Mouse (Mus musculus) ES-Bruce4 (cell line): ENCODE data around the gene Tmem220. TPM values are rescaled to one million over a fixed set of nuclear protein-coding genes. Genes with fewer than 3 reads are reported as not detected.

Experiments
- H3K27ac ChIP-seq: 2 replicates; pipeline ENCODE4 v1.5.1; 2012; ENCODE audit warnings: low read length, inconsistent platforms; ENCODE audit not compliant: insufficient read depth
- H3K27me3 ChIP-seq: 2 replicates; pipeline ENCODE4 v1.6.1; 2012; ENCODE audit warnings: mild to moderate bottlenecking, low read length, inconsistent platforms; ENCODE audit not compliant: control insufficient read depth, poor library complexity, insufficient read depth, severe bottlenecking
- H3K36me3 ChIP-seq: 2 replicates; pipeline ENCODE4 v1.6.1; 2012; ENCODE audit warnings: inconsistent platforms, mild to moderate bottlenecking, low read length, moderate library complexity; ENCODE audit not compliant: control insufficient read depth, poor library complexity, insufficient read depth, severe bottlenecking
- H3K4me1 ChIP-seq: one replicate; pipeline ENCODE4 v1.8.1; 2011; ENCODE audit warnings: low read length; ENCODE audit not compliant: control insufficient read depth, insufficient read depth
- H3K4me3 ChIP-seq: 2 replicates; pipeline ENCODE4 v1.5.1; 2011; ENCODE audit warnings: low read depth, mild to moderate bottlenecking, low read length
- H3K9ac ChIP-seq: 2 replicates; pipeline ENCODE4 v1.6.1; 2012; ENCODE audit warnings: low read depth, mild to moderate bottlenecking, inconsistent platforms; ENCODE audit not compliant: poor library complexity, severe bottlenecking
- H3K9me3 ChIP-seq: replicated peaks from 2 replicates; pipeline ENCODE4 v1.6.1; 2012; ENCODE audit warnings: mild to moderate bottlenecking, low read length, inconsistent platforms; ENCODE audit not compliant: control insufficient read depth, poor library complexity, insufficient read depth, severe bottlenecking
- CTCF ChIP-seq: IDR thresholded peaks from one replicate; pipeline ENCODE4 v1.8.1; 2011; ENCODE audit warnings: low read depth, low read length
- EP300 ChIP-seq: IDR thresholded peaks from 2 replicates; pipeline ENCODE4 v1.6.1; 2011; ENCODE audit warnings: low read depth, low read length; ENCODE audit not compliant: insufficient read depth
- POLR2A ChIP-seq: IDR thresholded peaks from one replicate; pipeline ENCODE4 v1.8.1; 2011; ENCODE audit warnings: low read length; ENCODE audit not compliant: insufficient read depth
- polyA plus RNA-seq: library from polyadenylated mRNA; stranded (reverse); fragments of >200 nt; gene quantifications from 2 replicates; pipeline ENCODE4 v1.2.4, GENCODE M21; 2011; ENCODE audit warnings: low read depth; ENCODE audit not compliant: missing spikeins, insufficient read depth, insufficient read length

Gene Tmem220
- polyA plus RNA-seq, 1 experiment: 2.0 TPM

DNA sequence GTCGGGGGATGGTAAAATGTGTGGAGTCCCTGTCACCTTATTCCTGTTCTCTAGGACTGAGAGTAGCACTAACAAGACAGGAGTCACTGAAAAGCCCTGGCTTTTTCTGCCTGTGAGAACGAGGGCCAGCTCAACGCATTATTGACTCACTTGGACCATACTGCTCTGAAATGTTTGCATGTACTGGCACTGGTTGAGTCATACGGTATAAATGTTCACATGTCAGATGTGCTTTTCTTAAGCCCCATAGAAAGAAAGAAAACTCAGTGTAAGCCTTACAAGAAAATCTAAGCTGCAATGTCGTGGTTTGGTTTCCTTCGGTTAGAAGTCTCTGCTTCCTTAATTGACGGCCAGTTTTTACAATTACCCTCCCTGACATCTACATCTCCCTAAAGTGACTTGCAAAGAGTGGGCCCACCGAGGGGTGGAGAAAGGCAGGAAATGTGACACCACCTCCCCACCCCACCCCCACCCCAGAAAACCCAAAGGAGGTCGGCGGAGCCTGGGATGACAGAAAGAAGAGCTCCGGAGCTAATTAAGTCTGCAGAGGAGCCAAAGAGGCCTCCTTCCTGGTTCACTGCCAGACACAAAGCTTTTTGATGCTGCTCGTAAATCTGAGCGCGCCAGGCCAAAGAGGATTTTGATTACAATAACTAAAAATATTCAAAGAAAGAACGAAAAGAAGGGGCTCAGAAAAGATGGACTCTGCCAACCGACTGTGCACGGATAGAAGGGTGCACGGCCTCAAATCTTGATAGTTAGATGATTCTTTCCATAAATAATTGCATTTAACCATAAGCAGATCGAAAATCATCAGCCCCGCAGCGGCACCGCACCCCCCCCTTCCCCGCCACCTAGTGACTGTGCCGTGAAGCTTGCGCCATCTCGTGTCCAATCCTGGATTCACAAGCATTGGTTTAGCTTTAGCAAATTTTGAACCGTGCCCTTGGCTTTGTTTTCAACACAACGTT, 40.5 kb upstream of the Tmem220 start:
- H3K9me3 ChIP-seq: no peaks in the 10 kb centered on the region
- TF ChIP-seq EP300 (0 out of 2 replicates have a peak, but pooled peaks have one; percentile 35), CTCF (peak; percentile 77), POLR2A (no peak)
- no peaks in the 10 kb centered on the region for H3K27me3 ChIP-seq
- no peaks in the 10 kb centered on the region for H3K36me3 ChIP-seq
- H3K4me1 ChIP-seq: no peaks in the 10 kb centered on the region
- peak overlapping the region; percentile 45 for H3K9ac ChIP-seq
- H3K4me3 ChIP-seq: peak overlapping the region; percentile 76
- peak overlapping the region; percentile 68 for H3K27ac ChIP-seq

DNA sequence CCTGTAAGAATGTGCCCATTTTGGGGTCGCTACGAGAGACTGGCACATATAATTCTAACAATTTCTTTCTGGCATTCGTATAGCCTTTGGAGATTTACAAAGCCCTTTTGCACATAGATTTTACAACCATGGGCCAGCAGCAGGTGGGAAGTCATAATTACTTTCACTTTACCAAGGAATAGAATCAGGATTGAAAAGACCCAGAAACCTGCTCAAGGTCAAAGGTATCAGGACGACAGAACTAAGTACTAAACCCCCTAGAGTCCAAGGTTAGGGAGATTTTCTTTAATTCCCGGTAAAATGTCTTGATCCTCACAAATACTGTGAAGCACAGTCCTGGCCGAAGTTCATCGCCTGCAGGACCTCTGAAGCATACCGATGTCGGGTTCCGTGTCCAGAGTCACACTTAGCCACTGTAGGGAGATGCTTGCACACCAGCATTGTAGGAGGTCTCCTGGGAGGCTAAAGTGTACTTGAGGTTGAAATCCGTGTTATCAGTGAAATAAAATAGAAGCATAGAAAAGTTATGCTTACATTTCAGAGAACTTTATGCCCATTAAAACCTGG, 39.7 kb upstream of the Tmem220 start:
- H3K36me3 ChIP-seq: no peaks in the 10 kb centered on the region
- H3K27me3 ChIP-seq: no peaks in the 10 kb centered on the region
- 0 out of 2 replicates have a peak overlapping the region, but pooled peaks have one; percentile 45 for H3K9ac ChIP-seq
- no peak overlapping the region for H3K4me3 ChIP-seq
- H3K27ac ChIP-seq: no peak overlapping the region
- H3K4me1 ChIP-seq: no peaks in the 10 kb centered on the region
- no peak for TF ChIP-seq CTCF
- TF ChIP-seq EP300: no peak
- TF ChIP-seq POLR2A: no peak
- no peaks in the 10 kb centered on the region for H3K9me3 ChIP-seq

DNA sequence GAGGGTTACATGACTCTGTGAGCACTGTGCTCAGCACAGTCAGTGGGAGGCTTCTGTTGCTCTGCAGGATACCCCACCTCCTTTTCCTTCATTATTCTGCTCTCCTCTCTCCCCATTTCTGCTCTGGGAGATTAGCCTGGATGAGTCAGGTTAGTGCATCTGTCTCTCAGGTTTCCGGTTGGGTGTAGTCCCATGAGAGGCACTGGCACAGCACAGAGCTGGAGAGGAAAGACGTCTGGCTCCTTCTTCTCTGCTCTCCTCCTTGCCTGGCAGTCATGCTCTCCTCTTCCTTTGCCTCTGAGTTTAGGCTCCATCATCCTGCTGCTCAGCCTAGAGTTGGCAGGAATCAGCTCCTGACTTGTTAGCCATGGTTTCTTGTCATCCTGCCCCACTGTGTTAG, 32.8 kb upstream of the Tmem220 start:
- H3K36me3 ChIP-seq: no peaks in the 10 kb centered on the region
- no peaks in the 10 kb centered on the region for H3K9me3 ChIP-seq
- no peak overlapping the region for H3K9ac ChIP-seq
- H3K4me1 ChIP-seq: peaks cover 1% of the 10 kb centered on the region
- no peak overlapping the region for H3K27ac ChIP-seq
- no peak overlapping the region for H3K4me3 ChIP-seq
- no peaks in the 10 kb centered on the region for H3K27me3 ChIP-seq
- TF ChIP-seq POLR2A (no peak), CTCF (no peak), EP300 (no peak)

DNA sequence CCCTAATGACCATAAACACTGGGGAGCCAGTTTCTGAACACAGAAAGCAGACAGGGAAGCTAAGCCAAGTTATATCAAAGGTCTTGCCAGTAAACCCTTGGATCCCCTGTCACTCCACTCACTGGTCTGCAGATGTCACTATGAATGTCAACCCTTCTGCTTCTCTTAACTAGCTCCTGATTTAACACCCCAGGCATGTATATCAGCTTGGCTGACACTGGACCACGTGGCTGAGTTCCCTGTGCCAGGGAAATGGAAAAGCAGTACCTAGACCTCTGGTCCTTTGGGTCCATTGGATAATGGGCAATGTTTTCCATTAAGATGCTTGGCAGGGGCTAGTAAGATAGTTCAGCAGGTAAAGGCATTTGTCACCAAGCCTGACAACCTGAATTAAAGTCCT, 31.3 kb upstream of the Tmem220 start:
- TF ChIP-seq CTCF: no peak
- TF ChIP-seq EP300: no peak
- TF ChIP-seq POLR2A: no peak
- H3K9ac ChIP-seq: no peak overlapping the region

DNA sequence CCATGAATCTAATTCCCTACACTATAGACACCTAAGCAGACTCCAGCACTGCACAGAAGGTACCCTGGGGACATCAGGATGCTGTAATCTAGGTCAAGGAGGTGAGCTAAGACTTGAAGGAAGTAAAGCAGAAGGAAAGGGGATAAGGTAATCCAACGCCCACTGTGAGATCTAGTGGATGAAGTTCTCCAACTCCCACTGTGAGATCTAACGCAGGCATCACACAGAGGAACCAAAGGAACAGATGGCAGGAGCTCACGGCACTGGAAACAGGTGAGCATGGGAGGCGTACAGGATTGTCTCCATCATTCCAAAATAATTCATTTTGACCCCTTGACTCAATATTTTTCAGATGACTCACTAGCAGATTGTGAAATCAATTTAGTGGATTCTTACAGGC, 28.5 kb upstream of the Tmem220 start:
- H3K4me3 ChIP-seq: no peak overlapping the region
- H3K36me3 ChIP-seq: no peaks in the 10 kb centered on the region
- H3K9ac ChIP-seq: no peak overlapping the region
- TF ChIP-seq EP300 (no peak), POLR2A (no peak), CTCF (no peak)
- H3K27ac ChIP-seq: no peak overlapping the region
- no peaks in the 10 kb centered on the region for H3K27me3 ChIP-seq
- H3K9me3 ChIP-seq: no peaks in the 10 kb centered on the region
- H3K4me1 ChIP-seq: no peaks in the 10 kb centered on the region

More for the DNA sequence above, 31.3 kb upstream of the Tmem220 start:
- H3K27ac ChIP-seq: no peak overlapping the region
- no peaks in the 10 kb centered on the region for H3K27me3 ChIP-seq
- no peaks in the 10 kb centered on the region for H3K36me3 ChIP-seq
- peaks cover 1% of the 10 kb centered on the region for H3K4me1 ChIP-seq
- no peak overlapping the region for H3K4me3 ChIP-seq
- no peaks in the 10 kb centered on the region for H3K9me3 ChIP-seq
